Mouse (Mus musculus) small intestine, adult 2 months (tissue): ENCODE results near the gene Pkp3. TPM values are rescaled to one million over a fixed set of nuclear protein-coding genes. Genes with fewer than 3 reads are reported as not detected.

ENCODE experiments used
- H3K27ac ChIP-seq: fragments of 200-500 bp; 2 replicates; pipeline ENCODE4 v1.5.1; 2012; ENCODE audit warnings: low read depth, low read length, control low read depth, inconsistent platforms; ENCODE audit not compliant: insufficient read depth
- H3K27me3 ChIP-seq: fragments of 200-500 bp; 2 replicates; pipeline ENCODE4 v1.6.1; 2012; ENCODE audit warnings: mild to moderate bottlenecking, moderate library complexity, low read length, inconsistent platforms; ENCODE audit not compliant: control insufficient read depth, insufficient read depth
- H3K36me3 ChIP-seq: fragments of 200-500 bp; 2 replicates; pipeline ENCODE4 v1.6.1; 2012; ENCODE audit warnings: mild to moderate bottlenecking, low read length, control low read depth, inconsistent platforms; ENCODE audit not compliant: control insufficient read depth, insufficient read depth
- H3K4me1 ChIP-seq: fragments of 200-500 bp; 2 replicates; pipeline ENCODE4 v1.6.1; 2012; ENCODE audit warnings: low read length, inconsistent platforms, mixed read lengths; ENCODE audit not compliant: control insufficient read depth, insufficient read depth, insufficient read length
- H3K4me3 ChIP-seq: fragments of 200-500 bp; 2 replicates; pipeline ENCODE4 v1.5.1; 2012; ENCODE audit warnings: low read depth, mild to moderate bottlenecking, control low read depth, inconsistent platforms, low read length, moderate library complexity
- CTCF ChIP-seq: fragments of 200-500 bp; IDR thresholded peaks from 2 replicates; pipeline ENCODE4 v1.5.1; 2012; ENCODE audit warnings: low read depth, mild to moderate bottlenecking, control low read depth, inconsistent platforms, low read length, moderate library complexity, mixed read lengths; ENCODE audit not compliant: insufficient replicate concordance, insufficient read length; ENCODE audit errors: extremely low read depth
- POLR2A ChIP-seq: fragments of 200-500 bp; IDR thresholded peaks from 2 replicates; pipeline ENCODE4 v1.6.1; 2012; ENCODE audit warnings: low read depth, mild to moderate bottlenecking, control low read depth, inconsistent platforms, low read length, moderate library complexity
- WGBS: fragments of 180-500 bp; shearing (Covaris S2); methylation state at CpG from one replicate; pipeline ENCODE4 v1.1.7; 2018; 5-methylcytosine and 5-hydroxymethylcytosine counted together
- polyA plus RNA-seq: library from polyadenylated mRNA; depleted of rRNA; stranded (reverse); fragments of >200 nt; gene quantifications from 2 replicates; pipeline ENCODE4 v1.2.3, GENCODE M21; 2012; rRNA removed

Pkp3 gene
- polyA plus RNA-seq, 1 experiment: 236 TPM

- TF ChIP-seq CTCF: no peak
- no peak for TF ChIP-seq POLR2A
- Histone ChIP-seq H3K36me3 (peaks cover 9% of the 10 kb centered on the region; the same call in 1 of the 2 replicates), H3K27me3 (no peaks in the 10 kb centered on the region), H3K27ac (no peak overlapping the region), H3K4me1 (peaks cover 9% of the 10 kb centered on the region; the same call in 1 of the 2 replicates), H3K4me3 (peak overlapping the region; percentile 77)
- WGBS: under 1% methylated on average over 59 of the region's 59 CpGs
These were observed 53.2 kb downstream of the Pkp3 start for GRCm38 (mm10) chr7:141131024-141131820.

DNA sequence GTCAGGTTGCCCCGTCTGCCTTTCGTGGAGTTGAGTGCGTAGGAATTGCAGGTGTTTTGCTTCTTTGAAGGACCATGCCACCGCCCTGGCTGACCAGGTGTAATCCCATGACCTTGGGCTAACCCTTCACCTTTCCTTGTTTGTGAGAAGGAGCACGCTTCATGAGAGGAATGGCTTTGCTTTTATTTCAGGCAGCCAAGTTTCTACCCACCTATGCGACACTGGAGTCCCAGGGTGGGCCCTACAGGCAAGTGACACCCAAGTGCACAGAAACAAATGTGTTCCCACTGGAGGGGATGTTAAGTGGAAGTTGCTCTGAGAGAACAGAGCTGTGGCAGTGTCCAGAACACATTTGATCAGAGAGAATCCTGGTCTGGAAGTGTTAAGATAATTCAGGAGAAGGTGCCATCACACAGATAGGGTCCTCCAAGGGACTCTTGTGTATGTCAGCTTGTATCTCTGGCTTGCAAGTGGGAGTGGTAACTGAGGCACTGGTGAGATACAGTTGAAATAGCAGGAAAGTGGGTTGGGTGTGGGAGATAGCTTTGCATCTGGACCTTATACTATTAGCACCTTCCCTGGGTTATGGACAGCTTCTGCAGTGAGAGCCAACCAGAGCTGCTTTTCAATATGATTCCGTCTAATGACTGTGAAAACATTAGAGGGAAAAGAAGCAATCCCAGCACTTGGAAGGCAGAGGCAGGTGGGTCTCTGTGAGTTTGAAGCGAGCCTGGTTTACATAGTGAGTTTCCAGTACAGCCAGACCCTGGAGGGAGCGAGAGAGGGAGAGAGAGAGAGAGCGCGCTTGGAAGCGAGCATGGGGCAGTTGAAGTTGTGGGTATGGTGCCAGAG, 54.1 kb downstream of the Pkp3 start:
- no peaks in the 10 kb centered on the region for H3K27me3 ChIP-seq
- peaks cover 14% of the 10 kb centered on the region for H3K36me3 ChIP-seq
- no peak overlapping the region for H3K27ac ChIP-seq
- TF ChIP-seq POLR2A (no peak), CTCF (no peak)
- WGBS: 58% methylated on average over 12 of the region's 12 CpGs
- peaks cover 9% of the 10 kb centered on the region; the same call in 1 of the 2 replicates for H3K4me1 ChIP-seq
- H3K4me3 ChIP-seq: peak overlapping the region; percentile 77

Other genes starting within 250 kb of the Pkp3 start
- gene Urah, start 243.2 kb upstream of the Pkp3 start, polyA plus RNA-seq: 36.7 and 37.3 TPM in 2 replicates
- not detected in 2 replicates for gene Scgb1c1, start 232.7 kb upstream of the Pkp3 start, polyA plus RNA-seq
- not detected in 2 replicates for gene Odf3, start 230.4 kb upstream of the Pkp3 start, polyA plus RNA-seq
- not detected in 2 replicates for gene Gm45785, start 221.9 kb upstream of the Pkp3 start, polyA plus RNA-seq
- 47.5 and 95.5 TPM in 2 replicates for gene Ric8a, start 221.3 kb upstream of the Pkp3 start, polyA plus RNA-seq
- gene Bet1l, start 220.6 kb upstream of the Pkp3 start, polyA plus RNA-seq: 10.4 and 17.1 TPM in 2 replicates
- gene Psmd13, start 196.2 kb upstream of the Pkp3 start, polyA plus RNA-seq: 33.5 and 55.7 TPM in 2 replicates
- 13.6 and 20.4 TPM in 2 replicates for gene Sirt3, start 195.9 kb upstream of the Pkp3 start, polyA plus RNA-seq
- gene Cox8b, start 177.8 kb upstream of the Pkp3 start, polyA plus RNA-seq: 1.1 and 1.2 TPM in 2 replicates
- 45.0 and 110 TPM in 2 replicates for gene Nlrp6, start 157.3 kb upstream of the Pkp3 start, polyA plus RNA-seq
- 10.8 and 15.1 TPM in 2 replicates for gene Pgghg, start 136.8 kb upstream of the Pkp3 start, polyA plus RNA-seq
- gene Ifitm5, start 127.9 kb upstream of the Pkp3 start, polyA plus RNA-seq: 0.56 and 0.87 TPM in 2 replicates
- 1.1 TPM in 1 of 2 replicates, not detected in the other for gene Gm45717, start 122.3 kb upstream of the Pkp3 start, polyA plus RNA-seq
- 263 and 363 TPM in 2 replicates for gene Ifitm2, start 122.2 kb upstream of the Pkp3 start, polyA plus RNA-seq
- gene Ifitm1, start 111.0 kb upstream of the Pkp3 start, polyA plus RNA-seq: 107 and 120 TPM in 2 replicates
- 101 and 147 TPM in 2 replicates for gene Ifitm3, start 67.4 kb upstream of the Pkp3 start, polyA plus RNA-seq
- 2.5 and 3.1 TPM in 2 replicates for gene Ifitm6, start 60.3 kb upstream of the Pkp3 start, polyA plus RNA-seq
- gene Gm17387, start 49.1 kb upstream of the Pkp3 start, polyA plus RNA-seq: not detected in 2 replicates
- 5.4 and 15.8 TPM in 2 replicates for gene B4galnt4, start 17.1 kb upstream of the Pkp3 start, polyA plus RNA-seq
- gene Sigirr, start 22.4 kb downstream of the Pkp3 start, polyA plus RNA-seq: 19.8 and 38.3 TPM in 2 replicates
- 38.2 and 74.3 TPM in 2 replicates for gene Ano9, start 39.6 kb downstream of the Pkp3 start, polyA plus RNA-seq
- gene Ptdss2, start 44.2 kb downstream of the Pkp3 start, polyA plus RNA-seq: 17.5 and 26.3 TPM in 2 replicates
- 113 and 162 TPM in 2 replicates for gene Rnh1, start 94.6 kb downstream of the Pkp3 start, polyA plus RNA-seq
- gene Hras, start 115.8 kb downstream of the Pkp3 start, polyA plus RNA-seq: 49.1 and 67.1 TPM in 2 replicates
- gene Lrrc56, start 115.9 kb downstream of the Pkp3 start, polyA plus RNA-seq: 4.0 and 7.4 TPM in 2 replicates
- 4.9 and 8.1 TPM in 2 replicates for gene Lmntd2, start 135.9 kb downstream of the Pkp3 start, polyA plus RNA-seq
- gene Rassf7, start 137.6 kb downstream of the Pkp3 start, polyA plus RNA-seq: 115 and 258 TPM in 2 replicates
- 21.3 and 34.2 TPM in 2 replicates for gene Phrf1, start 150.6 kb downstream of the Pkp3 start, polyA plus RNA-seq
- gene Irf7, start 188.3 kb downstream of the Pkp3 start, polyA plus RNA-seq: 91.6 and 484 TPM in 2 replicates
- gene Cdhr5, start 198.6 kb downstream of the Pkp3 start, polyA plus RNA-seq: 536 and 1,345 TPM in 2 replicates
- 337 and 777 TPM in 2 replicates for gene Sct, start 200.9 kb downstream of the Pkp3 start, polyA plus RNA-seq
- 0.04 and 0.30 TPM in 2 replicates for gene Drd4, start 213.8 kb downstream of the Pkp3 start, polyA plus RNA-seq
- gene Deaf1, start 249.5 kb downstream of the Pkp3 start, polyA plus RNA-seq: 14.7 and 26.0 TPM in 2 replicates
- 11.1 and 23.7 TPM in 2 replicates for gene Tmem80, start 249.5 kb downstream of the Pkp3 start, polyA plus RNA-seq